Mouse (Mus musculus) left cerebral cortex, adult 9 months (tissue): ENCODE data around the gene 2210016L21Rik.
A peak's percentile ranks its signal among the peaks of the same experiment; 100 is the strongest.
"Not testable (repeated sequence)": the region's sequence is repeated elsewhere in the genome, so short reads cannot be mapped to it uniquely, and the experiment has no call there.

Experiments used
- DNase-seq, 2 experiments: peaks; one replicate each; pipeline ENCODE4 v3.0.0; 2022; ENCODE audit warnings: low spot score in 2 of 2

Gene 2210016L21Rik

GRCm38 (mm10) chr5:114942074-114942765, at the start of gene 2210016L21Rik:
Gene 2210016L21Rik, plus strand, starts transcription at chr5:114942158.
- DNase-seq, result peak; percentile 67 to 86

GRCm38 (mm10) chr5:114895542-114895941, 46.4 kb upstream of the 2210016L21Rik start:
- no peak for DNase-seq

DNA sequence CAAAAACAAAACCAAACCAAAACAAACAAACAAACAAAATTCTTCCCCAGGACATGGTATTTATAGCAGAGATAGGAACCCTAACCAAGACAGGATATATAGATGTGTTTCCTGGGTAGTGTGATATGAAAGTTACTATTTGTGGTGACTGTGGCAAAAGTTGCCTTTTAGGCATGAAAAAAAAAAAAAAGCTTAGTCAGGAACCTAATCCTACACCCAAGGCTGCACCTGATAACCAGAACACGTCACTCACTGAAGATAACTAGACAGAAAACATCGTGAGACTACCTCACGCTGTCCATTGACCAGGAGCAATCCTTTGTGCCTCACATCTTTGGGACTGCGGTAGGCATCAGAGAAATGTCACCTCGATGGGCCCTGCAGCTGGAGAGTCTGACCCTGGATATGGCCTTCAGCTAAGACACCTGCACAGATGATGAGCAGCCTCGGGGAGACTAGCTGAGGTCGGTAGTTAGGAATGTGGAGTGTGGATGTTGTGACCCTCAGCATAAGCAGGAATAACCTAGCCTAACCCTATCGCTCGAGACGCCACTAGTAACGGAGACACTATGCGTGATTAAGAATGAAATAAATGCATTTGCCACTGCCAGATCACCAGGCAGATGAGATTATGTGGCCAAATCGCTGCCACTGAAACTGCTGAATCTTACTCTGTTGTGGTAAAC, 45.1 kb upstream of the 2210016L21Rik start, which contains the start of gene Oasl2:
Gene Oasl2 (plus strand): TSS at position 249 of the 686 bp plus-strand sequence.
- DNase-seq, result no peak

GRCm38 (mm10) chr5:114897374-114897793, 44.6 kb upstream of the 2210016L21Rik start:
- no peak for DNase-seq

DNA sequence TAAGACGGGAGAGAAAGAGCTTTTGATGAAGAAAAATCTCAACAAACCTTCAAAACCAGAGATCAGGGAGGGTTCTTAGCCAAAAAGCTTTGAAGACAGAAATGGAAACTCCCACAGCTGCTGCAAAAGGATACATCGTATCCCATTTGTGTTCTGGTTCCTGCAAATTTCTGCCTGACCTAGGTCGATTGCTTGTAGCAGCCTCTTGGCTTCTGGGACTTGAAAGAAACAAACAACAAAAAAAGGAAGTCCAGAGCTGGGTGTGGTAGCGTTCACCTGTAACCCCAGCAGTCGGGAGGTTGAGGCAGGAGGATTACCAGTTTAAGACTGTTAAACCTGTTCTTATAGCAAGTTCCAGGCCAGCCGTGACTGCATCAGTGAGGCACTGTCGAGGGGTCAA, 43.1 kb upstream of the 2210016L21Rik start:
- no peak for DNase-seq

- peak in 1 of 2 experiments; percentile 31 for DNase-seq
These were observed 39.5 kb upstream of the 2210016L21Rik start for GRCm38 (mm10) chr5:114902413-114902812.

DNA sequence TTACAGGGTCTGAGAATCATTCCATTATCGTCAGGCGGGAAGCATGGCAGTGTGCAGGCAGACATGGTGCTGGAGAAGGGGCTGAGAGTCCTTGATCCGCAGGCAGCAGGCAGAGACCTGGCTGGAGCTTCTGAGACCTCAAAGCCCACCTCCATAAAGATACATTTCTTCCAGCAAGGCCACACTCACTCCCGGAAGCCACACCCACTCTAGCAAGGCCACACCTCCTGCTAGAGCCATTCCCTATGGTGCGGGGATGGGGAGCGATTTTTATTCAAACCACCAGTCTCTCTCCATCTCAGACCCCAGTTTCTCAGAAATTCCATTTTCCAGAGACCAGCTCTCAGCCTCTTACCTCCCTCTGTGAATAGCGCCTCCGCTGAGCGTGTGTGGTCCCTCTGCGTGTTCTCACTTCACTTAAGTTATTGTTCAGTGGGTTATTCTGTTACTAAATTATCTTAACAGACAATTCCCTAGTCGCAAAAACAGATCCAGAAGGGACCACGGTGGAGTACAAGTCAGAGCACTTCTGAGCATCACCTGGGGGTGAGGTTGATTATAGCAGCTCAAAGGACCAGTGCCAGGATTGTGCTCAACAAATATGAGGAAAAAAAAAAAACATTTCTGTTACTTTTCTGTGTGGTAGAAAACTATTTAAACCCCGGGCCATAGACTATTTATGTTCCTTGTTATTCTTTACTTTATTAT, 33.2 kb upstream of the 2210016L21Rik start:
- DNase-seq, result no peak

DNA sequence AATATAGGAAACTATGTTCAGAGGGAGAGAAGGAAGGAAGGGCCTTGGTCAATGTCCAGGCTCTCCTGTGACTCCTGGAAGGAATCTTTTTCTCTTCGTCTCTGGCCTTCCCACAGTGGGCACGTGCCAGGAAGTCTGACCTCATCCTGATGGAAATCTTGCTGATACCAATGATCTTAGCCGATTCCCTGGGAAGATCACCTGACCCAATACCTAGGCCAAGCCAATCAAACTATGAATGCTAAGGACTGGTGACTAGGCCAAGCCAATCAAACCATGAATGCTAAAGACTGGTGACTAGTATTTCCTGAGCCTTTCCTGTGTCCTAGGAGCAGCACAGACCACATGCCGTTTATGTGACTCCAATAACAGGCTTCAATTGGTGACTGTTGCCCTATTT, 28.3 kb upstream of the 2210016L21Rik start:
- no peak for DNase-seq

DNA sequence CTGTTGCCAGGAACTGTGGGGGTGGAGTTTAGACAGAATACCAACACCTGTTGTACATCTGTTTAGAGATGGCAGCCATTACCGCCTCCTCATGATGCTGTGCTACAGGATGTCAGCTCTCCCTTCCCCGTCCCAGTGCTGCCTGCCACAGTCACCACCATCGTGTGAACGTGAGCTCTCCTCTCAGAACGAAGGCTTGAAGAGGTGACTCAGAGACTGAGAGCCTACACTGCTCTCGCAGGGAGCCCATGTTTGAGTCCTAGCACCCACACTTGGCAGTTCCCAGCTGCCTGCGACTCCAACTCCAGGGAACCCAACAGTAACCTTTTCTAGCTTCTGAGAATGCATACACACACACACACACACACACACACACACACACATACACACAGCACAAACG, 27.1 kb upstream of the 2210016L21Rik start:
- DNase-seq, result peak; percentile 44 to 52

DNA sequence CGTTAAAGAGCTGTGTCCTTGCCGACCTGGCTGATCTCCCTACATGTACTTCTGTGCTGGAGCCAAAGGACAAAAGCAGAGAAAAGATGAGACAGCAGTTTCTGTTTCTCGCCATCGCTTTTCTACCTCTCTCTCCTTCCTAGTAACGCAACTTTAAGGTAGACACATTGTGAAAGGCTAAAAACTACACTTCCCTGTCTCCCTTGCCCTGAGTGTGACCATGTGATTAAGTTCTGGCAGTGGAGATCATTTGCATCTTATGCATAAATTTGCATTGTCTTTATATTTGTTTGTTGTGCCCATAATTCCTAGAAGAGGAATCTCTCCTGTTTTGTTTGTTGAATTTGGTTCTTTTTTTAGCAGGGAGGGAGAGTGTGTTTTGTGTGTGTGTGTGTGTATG, 26.1 kb upstream of the 2210016L21Rik start:
- no peak for DNase-seq

DNA sequence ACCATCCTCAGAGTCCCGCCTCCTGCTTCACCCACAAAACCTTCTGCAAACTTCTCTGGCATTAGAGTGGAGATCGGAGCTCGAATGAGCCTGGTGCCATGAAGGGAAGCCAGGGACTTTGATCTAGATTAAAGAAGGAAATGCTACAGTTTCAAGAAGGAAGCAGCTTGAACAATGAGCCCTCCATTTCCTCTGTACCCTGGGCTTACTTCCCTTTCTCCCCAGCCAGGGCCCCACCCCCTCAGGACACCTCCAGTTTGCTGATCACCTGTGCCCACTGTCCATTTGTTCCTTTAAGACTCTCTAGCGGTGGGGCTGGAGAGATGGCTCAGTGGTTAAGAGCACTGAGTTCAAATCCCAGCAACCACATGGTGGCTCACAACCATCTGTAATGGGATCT, 25.2 kb upstream of the 2210016L21Rik start:
- DNase-seq, result no peak

DNA sequence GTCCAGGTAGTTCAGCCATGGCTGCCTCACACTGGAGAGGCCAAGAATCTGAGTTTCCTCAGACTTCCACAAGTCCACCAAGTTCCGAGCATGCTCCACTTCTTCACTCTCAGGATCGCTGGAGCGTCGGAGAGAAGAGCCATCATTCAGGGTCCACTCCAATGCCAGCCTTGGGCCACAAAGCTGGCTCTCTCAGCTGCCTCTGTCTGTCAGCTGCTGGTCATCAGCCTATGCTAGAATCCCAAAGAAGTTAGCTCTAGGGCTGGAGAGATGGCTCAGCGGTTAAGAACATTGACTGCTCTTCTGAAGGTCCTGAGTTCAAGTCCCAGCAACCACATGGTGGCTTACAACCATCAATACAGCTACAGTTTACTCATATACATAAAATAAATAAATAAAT, 24.6 kb upstream of the 2210016L21Rik start:
- DNase-seq, result not testable (repeated sequence)

GRCm38 (mm10) chr5:114921551-114922365, 20.2 kb upstream of the 2210016L21Rik start:
- DNase-seq, result no peak

- DNase-seq, result no peak
These were observed 19.6 kb upstream of the 2210016L21Rik start for GRCm38 (mm10) chr5:114922366-114922731.

GRCm38 (mm10) chr5:114922998-114923473, 18.9 kb upstream of the 2210016L21Rik start, which contains the start of gene Oasl1:
Gene Oasl1, plus strand, starts transcription at chr5:114923240.
- DNase-seq, result no peak

- no peak for DNase-seq
These were observed 15.7 kb upstream of the 2210016L21Rik start for GRCm38 (mm10) chr5:114926153-114926684.

GRCm38 (mm10) chr5:114926753-114927152, 15.2 kb upstream of the 2210016L21Rik start:
- DNase-seq, result no peak

DNA sequence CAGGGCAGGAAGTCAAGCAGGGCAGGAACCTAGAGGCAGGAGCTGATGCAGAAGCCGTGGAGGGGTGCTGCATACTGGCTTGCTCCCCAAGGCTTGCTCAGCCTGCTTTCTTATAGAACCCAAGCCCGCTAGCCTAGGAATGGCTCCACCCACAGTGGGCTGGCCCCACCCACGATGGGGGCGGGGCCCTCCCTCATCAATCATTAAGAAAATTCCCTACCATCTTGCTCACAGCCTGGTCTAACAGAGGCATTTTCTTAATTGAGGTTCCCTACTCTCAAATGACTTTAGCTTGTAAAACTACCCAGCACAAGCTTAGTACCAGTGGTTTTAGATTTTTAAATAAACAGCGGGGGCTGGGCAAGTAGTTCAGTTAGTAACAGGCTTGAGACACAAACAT, 10.3 kb upstream of the 2210016L21Rik start:
- DNase-seq, result no peak

DNA sequence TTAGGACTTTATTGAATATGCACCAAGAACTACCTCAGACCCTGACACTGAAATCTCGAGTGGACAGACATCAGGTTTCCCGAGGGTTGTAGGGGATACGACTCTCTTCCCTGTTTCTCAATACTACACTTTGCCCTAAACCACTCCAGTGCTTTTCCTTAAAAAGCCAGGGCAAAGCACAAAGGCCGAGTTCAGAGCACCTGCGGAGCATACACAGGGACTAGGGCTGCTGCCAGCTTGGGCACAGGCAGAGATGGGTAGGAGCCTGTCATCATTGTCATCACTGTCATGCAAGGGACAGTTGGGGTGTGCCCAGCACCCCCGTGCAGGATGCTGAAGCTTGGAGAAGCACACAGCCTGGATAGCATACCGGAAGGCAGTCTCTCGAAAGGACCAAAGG, 8.8 kb upstream of the 2210016L21Rik start:
- no peak for DNase-seq

DNA sequence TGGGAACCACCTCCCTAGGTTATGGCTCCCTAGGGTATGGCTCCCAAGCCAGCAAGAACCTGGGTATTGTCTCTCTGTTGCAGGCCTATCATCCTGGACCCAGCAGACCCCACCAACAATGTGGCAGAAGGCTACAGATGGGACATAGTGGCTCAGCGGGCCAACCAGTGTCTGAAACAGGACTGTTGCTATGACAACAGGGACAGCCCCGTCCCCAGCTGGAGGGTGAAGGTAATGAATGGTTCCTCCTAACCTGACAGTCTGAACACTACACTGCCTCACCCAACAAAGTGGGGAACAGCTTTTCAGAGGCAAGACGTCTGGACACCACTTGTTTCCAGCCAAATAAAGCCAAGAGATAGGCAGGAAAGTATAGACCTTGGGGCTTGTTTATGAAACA, 6.1 kb upstream of the 2210016L21Rik start:
- no peak for DNase-seq

DNA sequence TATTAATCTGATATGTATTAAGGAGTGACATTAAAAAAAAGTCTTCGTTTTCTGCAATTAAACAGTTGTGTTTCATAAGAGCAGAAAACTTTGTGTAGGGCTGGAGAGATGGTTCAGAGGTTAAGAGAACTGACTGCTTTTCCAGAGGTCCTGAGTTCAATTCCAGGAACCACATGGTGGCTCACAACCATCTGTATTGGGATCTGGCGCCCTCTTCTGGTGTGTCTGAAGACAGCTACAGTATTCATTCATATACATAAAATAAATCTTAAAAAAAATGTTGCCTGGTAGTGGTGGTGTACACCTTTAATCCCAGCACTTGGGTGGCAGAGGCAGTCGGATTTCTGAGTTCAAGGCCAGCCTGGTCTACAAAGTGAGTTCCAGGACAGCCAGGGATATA, 820 bp upstream of the 2210016L21Rik start:
- DNase-seq, result not testable (repeated sequence)
